Mouse (Mus musculus) adrenal gland (tissue): Measurements from ENCODE around the gene Tmem30c.

Source experiments
- intact Hi-C: fragments of 180-260 bp; cut with DNase I; formaldehyde crosslinking; loops from one replicate; pipeline ENCODE4 v1.15.1; 2025

The Tmem30c gene

DNA sequence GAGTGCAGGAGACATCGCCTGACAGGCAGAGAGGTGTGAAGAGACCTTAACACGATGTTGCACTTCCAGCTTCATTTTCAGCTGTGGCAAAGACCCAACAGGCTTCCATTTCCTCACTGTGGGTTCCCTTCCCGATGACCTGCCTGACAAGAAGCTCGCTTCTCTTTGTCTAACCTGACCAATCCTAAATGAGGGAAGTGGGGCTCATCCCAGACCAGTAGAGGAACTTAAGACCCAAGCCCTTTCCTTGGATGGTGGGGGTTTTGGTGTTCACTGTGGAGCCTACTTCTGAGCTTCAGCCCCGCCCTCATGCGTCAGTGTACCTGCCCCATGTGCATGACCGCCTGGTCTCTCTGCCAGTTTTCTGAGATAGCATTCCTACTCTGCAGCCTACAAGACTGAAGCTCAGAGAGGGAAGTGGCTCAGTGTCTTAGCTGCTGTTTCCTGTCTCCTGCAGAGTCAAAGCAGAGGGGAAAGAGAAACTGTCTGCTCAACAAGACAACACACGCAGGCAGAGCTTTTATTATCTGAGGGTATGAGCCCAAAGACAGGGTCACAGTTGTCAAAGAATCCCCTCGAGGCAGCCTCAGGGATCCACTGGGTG is 8.9 kb upstream of the Tmem30c start:
- intact Hi-C loops = no loop called here

- intact Hi-C loops = no loop called here
Observed at GRCm38 (mm10) chr16:57295216-57295934, 2.7 kb upstream of the Tmem30c start.

DNA sequence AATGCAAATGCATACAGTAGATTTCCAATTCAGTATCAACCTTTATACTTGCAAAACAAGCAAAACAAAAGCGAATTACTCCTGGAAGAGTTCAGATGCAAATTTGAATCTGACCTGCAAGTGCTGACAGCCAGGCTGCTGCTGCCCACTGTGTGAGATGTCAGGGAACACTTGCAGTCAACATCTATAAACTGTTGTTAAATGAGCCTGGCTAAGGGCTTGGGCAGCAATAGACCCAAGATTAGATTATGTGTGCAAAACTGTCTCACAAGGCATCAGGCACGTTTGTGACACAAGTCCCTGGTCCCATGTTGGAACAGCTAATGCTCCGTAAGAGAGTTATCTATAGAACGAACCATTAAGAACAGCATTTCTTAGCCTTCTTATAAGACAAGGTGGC is 369 bp downstream of the Tmem30c start:
- intact Hi-C loops = no loop called here

DNA sequence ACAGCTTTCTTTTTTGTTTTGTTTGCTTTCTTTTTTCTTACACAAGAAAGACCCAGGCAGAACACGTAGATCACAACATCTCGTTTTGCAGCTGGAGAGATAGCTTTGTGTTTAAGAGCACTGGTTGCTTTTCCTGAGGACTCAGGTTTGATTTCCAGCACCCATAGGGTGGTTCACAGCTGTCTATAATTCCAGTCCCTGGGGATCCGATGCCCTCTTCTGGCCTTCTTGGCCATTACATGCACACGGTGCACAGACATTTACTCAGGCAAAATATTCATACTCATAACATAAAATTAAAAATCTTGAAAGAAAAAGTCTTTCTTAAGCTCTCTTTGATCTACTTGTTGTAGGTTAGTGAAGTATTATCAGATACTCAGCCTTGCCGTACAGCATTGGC is 969 bp downstream of the Tmem30c start:
- intact Hi-C loops = no loop called here

- intact Hi-C loops = no loop called here
Observed at GRCm38 (mm10) chr16:57281417-57281816, 11.2 kb downstream of the Tmem30c start.

DNA sequence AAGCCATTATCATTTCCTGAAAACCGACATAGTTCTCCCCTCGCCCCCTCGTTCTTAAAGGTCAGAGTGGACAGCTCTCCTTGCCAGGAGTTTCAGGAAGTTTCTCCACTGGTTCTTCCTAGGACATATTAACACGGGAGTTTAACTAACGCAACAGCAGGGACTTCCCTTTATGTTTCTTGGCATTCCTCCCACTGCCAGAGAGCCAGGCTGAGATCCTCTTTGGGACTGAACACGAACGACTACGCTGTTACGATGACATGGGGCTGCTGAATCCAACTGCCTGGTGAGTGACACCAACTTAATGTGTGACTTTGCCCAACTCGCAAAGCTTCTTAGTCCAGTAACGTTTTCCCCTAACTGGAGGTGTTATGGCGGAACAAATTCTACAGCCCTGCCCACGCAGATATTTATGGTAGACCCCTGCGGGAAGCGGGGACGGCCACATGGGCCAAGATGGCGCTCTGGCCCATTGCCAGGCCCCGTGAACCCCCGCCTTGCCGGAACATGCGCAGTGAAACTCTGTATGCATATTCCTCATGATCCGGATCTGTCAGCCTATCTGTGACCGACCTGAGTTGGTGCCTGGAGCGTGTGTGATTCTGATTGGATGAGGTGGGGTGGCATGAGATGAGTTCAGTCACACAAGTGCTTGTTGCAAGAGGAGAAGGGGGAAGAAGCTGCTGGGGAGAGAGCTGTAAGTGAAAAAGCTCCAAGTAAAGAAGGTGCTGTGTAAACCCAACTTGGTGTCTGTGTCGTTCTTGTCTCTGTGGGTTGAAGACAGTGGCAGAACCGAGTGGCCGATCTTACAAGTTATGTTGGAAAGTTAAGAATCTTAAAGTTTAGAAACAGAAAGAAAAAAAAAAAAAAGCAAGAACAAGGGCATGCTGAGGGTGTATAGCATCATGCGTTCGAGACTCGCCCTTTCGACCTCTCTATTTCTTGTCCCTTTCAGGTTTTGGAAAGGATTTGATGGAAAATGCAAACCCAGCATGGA is 12.1 kb downstream of the Tmem30c start:
- intact Hi-C loops = no loop called here

DNA sequence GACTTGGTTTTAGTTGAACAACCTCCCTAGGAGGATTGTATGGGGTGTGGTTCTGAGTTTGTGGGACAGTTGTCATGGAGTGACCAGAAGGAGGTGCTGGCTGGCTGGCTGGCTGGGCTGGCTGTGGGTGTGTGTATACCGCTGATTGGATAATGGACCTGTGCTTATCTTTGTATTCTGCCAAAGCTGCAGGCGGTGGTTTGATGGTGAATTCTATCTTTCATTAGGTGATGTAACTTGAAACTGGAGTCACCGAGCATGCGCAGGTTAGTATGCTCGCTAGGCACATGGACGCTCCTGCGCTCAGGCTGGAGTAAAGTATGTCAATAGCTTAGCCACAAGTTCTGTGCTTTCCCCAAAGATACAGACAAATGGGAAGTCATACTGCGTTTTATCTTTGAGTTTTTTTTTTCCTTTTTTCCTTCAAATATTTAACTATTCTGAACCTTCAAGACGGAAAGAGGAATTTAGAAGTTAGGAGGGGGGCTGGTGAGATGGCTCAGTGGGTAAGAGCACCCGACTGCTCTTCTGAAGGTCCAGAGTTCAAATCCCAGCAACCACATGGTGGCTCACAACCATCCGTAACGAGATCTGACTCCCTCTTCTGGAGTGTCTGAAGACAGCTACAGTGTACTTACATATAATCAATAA is 13.6 kb downstream of the Tmem30c start:
- intact Hi-C loops = no loop called here

- intact Hi-C loops = no loop called here
Observed at GRCm38 (mm10) chr16:57269751-57270150, 22.9 kb downstream of the Tmem30c start.

DNA sequence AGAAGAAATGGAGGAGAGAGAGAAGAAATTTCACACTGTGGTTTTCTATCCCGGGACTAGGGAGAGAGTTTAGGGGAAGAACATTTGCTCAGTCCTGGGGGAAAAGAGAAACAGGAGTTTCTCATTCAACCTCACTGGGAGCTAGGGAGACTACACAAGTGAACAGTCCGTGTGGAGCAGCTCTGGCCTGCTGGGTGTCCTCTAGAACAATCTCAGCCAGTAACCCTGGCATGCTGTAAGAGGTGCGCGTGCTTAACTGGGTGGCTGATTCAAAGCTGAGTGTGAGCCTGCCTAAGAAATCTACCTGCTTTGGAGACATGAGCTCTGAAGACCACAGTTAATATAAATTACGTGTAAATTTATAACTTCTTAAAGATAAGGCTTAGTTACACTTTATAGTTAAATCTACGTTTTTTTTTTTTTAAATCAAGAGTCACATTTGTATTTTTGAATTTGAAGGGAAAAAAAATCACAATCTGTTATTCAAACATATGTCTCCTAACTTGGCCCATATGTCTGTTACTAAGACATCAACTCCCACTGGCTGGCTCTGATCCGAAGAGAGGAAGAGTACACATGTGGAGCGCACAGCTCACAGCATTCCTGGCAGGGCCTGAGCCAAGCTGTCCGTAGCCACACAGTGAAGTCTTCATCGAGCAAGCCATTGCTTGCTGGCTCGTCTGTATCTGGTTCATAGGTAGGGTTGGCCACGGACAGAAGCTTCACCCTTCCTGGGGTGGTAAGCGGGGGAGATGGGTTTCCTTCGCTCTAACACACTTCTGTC is 24.4 kb downstream of the Tmem30c start:
- intact Hi-C loops = no loop called here

DNA sequence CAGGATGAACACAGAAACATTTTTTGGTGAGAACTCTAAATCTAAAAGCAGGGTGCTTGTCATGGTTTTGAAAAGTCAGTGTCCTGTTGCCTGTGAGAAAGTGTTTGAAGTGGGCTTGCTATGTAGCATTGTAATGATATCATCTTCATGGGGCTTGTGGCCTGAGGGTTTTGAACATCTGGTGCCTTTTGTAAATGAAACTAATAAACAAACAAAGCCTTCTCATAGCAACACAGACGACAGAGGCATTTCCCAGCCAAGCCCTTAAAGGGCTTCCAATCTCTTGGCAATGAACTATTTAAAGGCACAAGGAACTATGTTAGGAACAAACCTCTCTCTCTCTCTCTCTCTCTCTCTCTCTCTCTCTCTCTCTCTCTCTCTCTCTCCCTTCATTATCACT is 25.6 kb downstream of the Tmem30c start:
- intact Hi-C loops = no loop called here

GRCm38 (mm10) chr16:57260152-57260551 is 32.5 kb downstream of the Tmem30c start:
- intact Hi-C loops = no loop called here

GRCm38 (mm10) chr16:57259356-57260083 is 33.1 kb downstream of the Tmem30c start:
- intact Hi-C loops = no loop called here

DNA sequence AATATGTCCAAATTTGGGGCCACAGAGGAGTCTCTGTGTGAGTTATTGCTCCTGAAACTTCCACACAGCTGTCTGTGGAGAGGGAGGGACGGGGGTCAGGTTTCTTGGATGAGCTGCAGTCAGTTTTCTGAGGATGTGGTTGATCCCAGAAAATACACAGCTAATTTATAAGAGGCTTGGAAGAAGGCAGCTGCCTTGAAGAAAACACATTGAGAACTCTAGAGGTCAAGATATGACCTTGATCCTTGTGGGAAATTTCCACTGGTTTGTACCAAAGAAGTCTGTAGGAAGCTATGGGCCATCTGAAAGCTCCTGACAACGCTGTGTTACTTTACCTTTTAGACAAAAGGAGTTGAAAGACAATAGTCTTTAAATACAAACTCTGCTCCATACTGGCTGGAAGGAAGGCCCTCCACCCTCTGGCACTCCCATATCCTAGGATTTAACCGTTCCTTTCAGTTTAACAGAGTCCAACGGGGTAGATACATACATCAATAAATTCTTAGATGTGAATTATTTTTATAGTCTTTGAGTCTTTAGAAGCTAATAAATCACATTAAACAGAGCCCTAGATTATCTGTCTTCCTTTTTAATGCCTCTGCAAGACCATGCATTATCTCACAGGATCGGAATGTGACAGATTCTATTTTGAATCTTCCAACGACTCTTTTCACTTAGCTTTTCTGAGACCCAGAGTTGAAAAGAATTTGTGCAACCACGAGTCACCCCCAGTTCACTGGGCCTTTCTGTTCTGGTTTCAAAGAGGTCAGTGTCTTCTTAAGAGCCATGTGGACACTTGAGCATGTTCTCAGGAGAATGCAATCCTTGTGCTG is 40.9 kb downstream of the Tmem30c start:
- intact Hi-C loops = no loop called here

- intact Hi-C loops = no loop called here
Observed at GRCm38 (mm10) chr16:57250991-57251390, 41.7 kb downstream of the Tmem30c start.

- intact Hi-C loops = no loop called here
Observed at GRCm38 (mm10) chr16:57247464-57247863, 45.2 kb downstream of the Tmem30c start.

DNA sequence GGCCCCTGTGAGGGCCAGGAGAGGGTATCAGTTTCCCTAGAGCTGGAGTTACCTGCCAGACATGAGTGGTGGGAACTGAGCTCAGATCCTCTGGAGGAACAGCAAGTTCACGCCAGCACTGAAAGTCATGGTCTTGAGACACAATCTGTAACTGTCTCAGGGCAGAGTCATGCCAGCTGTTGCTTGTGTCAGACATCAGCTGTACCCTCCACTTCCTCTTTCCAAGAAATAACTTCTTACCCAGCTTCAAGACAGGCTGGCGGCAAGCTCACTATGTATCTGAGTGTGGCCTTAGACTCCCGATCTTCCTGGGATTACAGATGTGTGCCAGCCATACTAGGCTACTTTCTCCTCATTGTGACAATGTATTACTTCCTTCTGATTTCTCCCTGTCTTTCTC is 46.1 kb downstream of the Tmem30c start:
- intact Hi-C loops = no loop called here

DNA sequence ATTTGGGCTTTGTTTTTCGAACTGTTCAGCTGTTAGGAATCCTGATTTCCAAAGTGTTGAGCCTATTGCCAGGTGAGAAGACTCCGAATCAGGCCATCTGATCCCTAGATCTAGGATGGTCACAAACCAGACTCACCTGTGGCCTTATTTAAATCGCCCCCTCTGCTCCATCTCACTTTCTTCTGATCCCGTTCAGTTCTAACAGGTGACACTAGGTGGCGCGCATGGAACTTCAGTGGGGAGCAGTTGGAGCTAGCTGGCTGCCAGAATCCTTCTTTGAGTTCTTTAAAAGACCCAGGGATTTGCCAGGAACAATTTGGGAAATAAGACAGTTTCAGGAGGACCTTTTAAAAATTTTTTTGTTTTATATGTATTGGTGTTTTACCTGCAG is 48.8 kb downstream of the Tmem30c start:
- intact Hi-C loops = loop anchor here (1.0 to 5.0 kb wide), 3 partner anchors 155 to 353 kb away; no protein-coding TSS in a partner anchor

DNA sequence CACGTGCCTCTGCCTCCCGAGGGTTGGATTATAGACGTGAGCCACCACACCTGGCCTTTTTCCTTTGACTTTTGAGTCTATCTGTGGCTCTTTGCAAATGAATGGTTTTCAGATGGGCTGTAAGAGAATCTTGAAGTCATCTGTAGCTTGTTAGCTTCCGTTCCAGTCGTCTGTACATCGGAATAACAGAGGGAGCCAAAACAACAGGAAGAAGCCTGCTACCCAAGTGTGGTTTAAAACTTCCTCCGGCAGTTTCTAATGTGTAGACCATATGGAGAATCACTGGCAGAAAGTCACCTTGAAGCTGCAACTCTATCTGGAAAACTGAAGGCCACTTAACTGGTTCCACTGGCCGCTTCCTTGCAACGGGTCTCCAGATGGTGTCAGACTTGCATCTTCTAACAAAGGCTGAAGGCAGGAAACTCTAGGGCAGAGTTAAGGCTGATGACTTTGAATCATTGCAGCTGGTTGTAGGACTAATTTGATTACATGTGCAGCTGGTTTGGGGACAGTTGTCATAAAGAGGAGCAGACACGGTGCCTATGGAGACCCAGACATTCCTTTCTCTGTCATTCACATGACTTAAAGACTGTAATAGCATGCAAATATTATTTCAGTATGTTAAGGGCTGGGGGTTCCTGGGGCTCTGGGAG is 49.3 kb downstream of the Tmem30c start:
- intact Hi-C loops = loop anchor here (5.0 kb wide), 2 partner anchors 339 to 354 kb away; no protein-coding TSS in a partner anchor
